Mouse (Mus musculus): ENCODE data around the gene Xrcc2.

Gene Xrcc2

GRCm38 (mm10) chr5:25668306-25668705 lies 37.3 kb downstream of the Xrcc2 start:
- no peak for DNase-seq (ENCODE audit: low spot score)

GRCm38 (mm10) chr5:25666684-25667083 lies 38.9 kb downstream of the Xrcc2 start:
- no peak for DNase-seq (ENCODE audit: low spot score)

GRCm38 (mm10) chr5:25666108-25666507 lies 39.5 kb downstream of the Xrcc2 start:
- DNase-seq (ENCODE audit: low spot score) = no peak

GRCm38 (mm10) chr5:25665516-25665915 lies 40.1 kb downstream of the Xrcc2 start:
- DNase-seq (ENCODE audit: low spot score) = no peak

- no peak for DNase-seq (ENCODE audit: low spot score)
Measured at GRCm38 (mm10) chr5:25663165-25663564, 42.5 kb downstream of the Xrcc2 start.

- DNase-seq (ENCODE audit: low spot score) = no peak
Measured at GRCm38 (mm10) chr5:25654578-25654987, 51.0 kb downstream of the Xrcc2 start.

GRCm38 (mm10) chr5:25653377-25653776 lies 52.2 kb downstream of the Xrcc2 start:
- no peak for DNase-seq (ENCODE audit: low spot score)

GRCm38 (mm10) chr5:25652435-25652834 lies 53.2 kb downstream of the Xrcc2 start:
- no peak for DNase-seq (ENCODE audit: low spot score)

GRCm38 (mm10) chr5:25645661-25646364 lies 59.8 kb downstream of the Xrcc2 start:
- DNase-seq (ENCODE audit: low spot score) = no peak

GRCm38 (mm10) chr5:25644509-25644908 lies 61.1 kb downstream of the Xrcc2 start:
- no peak for DNase-seq (ENCODE audit: low spot score)

GRCm38 (mm10) chr5:25642741-25643140 lies 62.9 kb downstream of the Xrcc2 start:
- DNase-seq (ENCODE audit: low spot score) = no peak
